In genomic region chr17:18231996-18232395, GRCm38 (mm10) we compare ENCODE assay signal across 39 mouse cellular contexts. TPM values are rescaled to one million over a fixed set of nuclear protein-coding genes. Genes with fewer than 3 reads are reported as not detected.
"Had no signal": no experiment of that assay in that cellular context is flagged by ENCODE, and none has a peak within 500 bp of the region (broad histone marks: within the 10 kb centered on the region; RNA-seq: fewer than 3 reads in every experiment).

No protein-coding gene starts in this region.

- H3K9me3 ChIP-seq: intestine, embryonic 15.5 days; kidney, embryonic 15.5 days had no signal

- DNase-seq: heart, postnatal 10 days; heart, postnatal 14 days; heart, postnatal 36 days; heart, postnatal 4 days; kidney, adult 11 months; kidney, adult 18-20 months; kidney, adult 2 months; kidney, adult 8-10 months; kidney, adult 9 months; kidney, postnatal 10 days; kidney, postnatal 14 days; kidney, postnatal 25 days; kidney, postnatal 36 days; kidney, postnatal 4 days; layer of hippocampus, adult 9-11 months; layer of hippocampus, postnatal 36 days had no signal

- H3K36me3 ChIP-seq: heart, embryonic 12.5 days; heart, embryonic 13.5 days; heart, embryonic 15.5 days; hindbrain, embryonic 10.5 days; hindbrain, embryonic 12.5 days; hindbrain, embryonic 13.5 days; hindbrain, embryonic 15.5 days; intestine, embryonic 15.5 days; kidney, embryonic 15.5 days had no signal

- H3K9ac ChIP-seq: heart, embryonic 12.5 days; heart, embryonic 13.5 days; heart, embryonic 15.5 days; hindbrain, embryonic 12.5 days; hindbrain, embryonic 13.5 days; hindbrain, embryonic 14.5 days; hindbrain, embryonic 15.5 days; intestine, embryonic 15.5 days; kidney, embryonic 15.5 days had no signal

- H3K27ac ChIP-seq: heart, embryonic 13.5 days; heart, embryonic 15.5 days; hindbrain, embryonic 10.5 days; hindbrain, embryonic 12.5 days; hindbrain, embryonic 13.5 days; hindbrain, embryonic 14.5 days; hindbrain, embryonic 15.5 days; hindbrain, postnatal 0 days; intestine, embryonic 15.5 days; kidney, embryonic 15.5 days; kidney, postnatal 0 days; layer of hippocampus, adult 2 months; left cerebral cortex, adult 2 months had no signal

- H3K4me3 ChIP-seq: heart, embryonic 12.5 days; heart, embryonic 13.5 days; heart, embryonic 15.5 days; hindbrain, embryonic 10.5 days; hindbrain, embryonic 12.5 days; hindbrain, embryonic 13.5 days; hindbrain, embryonic 15.5 days; intestine, embryonic 15.5 days; kidney, embryonic 15.5 days; layer of hippocampus, adult 2 months; left cerebral cortex, adult 2 months had no signal

- H3K4me1 ChIP-seq: heart, embryonic 12.5 days; heart, embryonic 13.5 days; heart, embryonic 15.5 days; hindbrain, embryonic 10.5 days; hindbrain, embryonic 12.5 days; hindbrain, embryonic 13.5 days; hindbrain, embryonic 15.5 days; intestine, embryonic 15.5 days; kidney, embryonic 15.5 days had no signal

RNA-seq across cellular contexts. Expression of gene Vmn2r94, which starts 45.6 kb away (rescaled TPM):
- total RNA-seq: heart, postnatal 10 days; heart, postnatal 14 days; heart, postnatal 25 days; heart, postnatal 36 days; heart, postnatal 4 days; hematopoietic stem cell, adult 5-6 weeks; hindbrain, postnatal 0 days; layer of hippocampus, adult 18-20 months; layer of hippocampus, adult 2 months; layer of hippocampus, adult 8-10 months; layer of hippocampus, postnatal 10 days; layer of hippocampus, postnatal 14 days; layer of hippocampus, postnatal 25 days; layer of hippocampus, postnatal 36 days; left cerebral cortex, adult 18-20 months; left cerebral cortex, adult 2 months; left cerebral cortex, adult 8-10 months had no signal
